Mouse (Mus musculus) urinary bladder, postnatal 0 days (tissue): ENCODE results near the gene Cct8l1. TPM values are rescaled to one million over a fixed set of nuclear protein-coding genes. Genes with fewer than 3 reads are reported as not detected.

ENCODE experiments used
- polyA plus RNA-seq: library from polyadenylated mRNA; unstranded; fragments of >200 nt; fragmentation: Nextera tagmentation; extraction: Ambion mirVana; gene quantifications from 2 replicates; pipeline ENCODE4 v1.2.1, GENCODE M21; 2015

Gene Cct8l1
- polyA plus RNA-seq = not detected in 2 replicates

DNA sequence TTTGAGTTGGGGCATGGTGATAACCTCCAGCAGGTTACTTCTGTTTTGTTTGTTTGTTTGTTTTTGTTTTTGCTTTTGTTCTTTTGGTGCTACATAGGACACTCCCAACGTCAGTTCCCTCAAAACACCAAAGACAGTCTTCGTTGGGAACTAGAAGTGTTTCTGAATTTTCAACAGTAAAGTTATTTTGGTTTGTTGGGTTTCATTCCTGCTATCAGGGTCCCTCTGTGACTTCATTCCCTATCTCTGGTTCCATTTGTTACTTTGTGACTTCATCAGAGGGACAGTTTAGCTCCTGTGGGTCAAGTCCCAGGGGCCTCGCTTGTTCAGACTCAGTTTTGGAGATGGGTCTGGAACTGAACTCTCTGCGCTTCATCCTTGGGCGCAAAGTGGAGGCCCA, at the start of gene Cct8l1:
TSS of gene Cct8l1 (plus strand) at position 301 of the 400 bp plus-strand sequence.

DNA sequence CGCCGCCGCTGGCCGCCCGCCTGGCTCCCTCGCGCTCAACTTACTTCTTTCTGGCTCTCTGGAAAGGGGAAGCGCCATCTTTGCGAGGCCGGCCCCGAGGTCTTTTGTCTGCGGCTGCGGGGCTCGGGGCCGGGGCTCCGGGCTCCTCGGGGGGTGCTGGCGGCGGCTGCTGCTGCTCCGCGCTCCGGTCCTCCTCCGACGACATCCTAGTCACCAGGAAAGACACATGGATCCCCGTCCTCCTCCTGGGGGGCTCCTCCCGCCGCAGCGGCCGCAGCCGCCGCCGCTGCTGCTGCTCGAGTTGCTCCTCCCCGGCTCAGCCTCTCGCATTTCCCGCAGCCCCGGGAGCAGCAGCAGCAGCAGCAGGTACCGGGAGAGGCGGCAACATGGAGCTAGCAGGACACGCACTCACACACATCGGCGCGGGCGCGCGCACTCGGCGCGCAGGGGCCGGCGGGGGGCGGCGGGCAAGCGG, 17.5 kb upstream of the Cct8l1 start, which contains the start of gene Kmt2c:
TSS of gene Kmt2c (minus strand) at position 438 of the 475 bp plus-strand sequence.

Other genes with a start within 250 kb of the Cct8l1 start
- 6.1 and 6.2 TPM in 2 replicates for gene Kmt2c, start 17.3 kb upstream of the Cct8l1 start, polyA plus RNA-seq
- 2.3 and 3.2 TPM in 2 replicates for gene Xrcc2, start 189.8 kb downstream of the Cct8l1 start, polyA plus RNA-seq
- 4.6 and 9.3 TPM in 2 replicates for gene Actr3b, start 243.9 kb downstream of the Cct8l1 start, polyA plus RNA-seq